Mouse (Mus musculus) granulocyte monocyte progenitor cell, adult 5-6 weeks (primary cell): ENCODE measurements at regions not wholly inside any gene's neighbourhood (a gene's known extent, or its start where the extent isn't known, plus 50 kb on each side); places are given as distances from the start of the nearest gene placed in this dataset.

Experiments
- ATAC-seq: replicated peaks from 2 replicates; pipeline ENCODE4 v1.8.0; 2016; ENCODE audit warnings: mild to moderate bottlenecking, moderate TSS enrichment, inconsistent platforms; ENCODE audit not compliant: poor library complexity, severe bottlenecking

- no peak for ATAC-seq
Observed at GRCm38 (mm10) chr3:149209260-149209659, 218.9 kb upstream of the Adgrl2 start.

- no peak for ATAC-seq
Observed at GRCm38 (mm10) chr3:149203451-149203850, 213.1 kb upstream of the Adgrl2 start.

GRCm38 (mm10) chr3:149196477-149197185, 206.3 kb upstream of the Adgrl2 start:
- ATAC-seq, result no peak

- ATAC-seq, result peak; percentile 92
Observed at GRCm38 (mm10) chr3:149190856-149191576, 200.7 kb upstream of the Adgrl2 start.

GRCm38 (mm10) chr3:149184136-149184551, 193.8 kb upstream of the Adgrl2 start:
- ATAC-seq, result no peak

- no peak for ATAC-seq
Observed at GRCm38 (mm10) chr3:149182095-149182494, 191.7 kb upstream of the Adgrl2 start.

- ATAC-seq, result no peak
Observed at GRCm38 (mm10) chr3:149180129-149180528, 189.8 kb upstream of the Adgrl2 start.

GRCm38 (mm10) chr3:149179486-149180116, 189.2 kb upstream of the Adgrl2 start:
- ATAC-seq, result no peak

GRCm38 (mm10) chr3:149178891-149179290, 188.5 kb upstream of the Adgrl2 start:
- ATAC-seq, result no peak

GRCm38 (mm10) chr3:149174689-149175390, 184.5 kb upstream of the Adgrl2 start:
- ATAC-seq, result no peak

- peak; percentile 67 for ATAC-seq
Observed at GRCm38 (mm10) chr3:149173537-149173936, 183.2 kb upstream of the Adgrl2 start.

- no peak for ATAC-seq
Observed at GRCm38 (mm10) chr3:149171766-149172165, 181.4 kb upstream of the Adgrl2 start.

- peak; percentile 79 for ATAC-seq
Observed at GRCm38 (mm10) chr3:149170191-149170590, 179.8 kb upstream of the Adgrl2 start.

GRCm38 (mm10) chr3:149169442-149169841, 179.1 kb upstream of the Adgrl2 start:
- no peak for ATAC-seq

- no peak for ATAC-seq
Observed at GRCm38 (mm10) chr3:149167997-149168396, 177.6 kb upstream of the Adgrl2 start.

- no peak for ATAC-seq
Observed at GRCm38 (mm10) chr3:149164804-149165203, 174.4 kb upstream of the Adgrl2 start.

GRCm38 (mm10) chr3:149163591-149163990, 173.2 kb upstream of the Adgrl2 start:
- ATAC-seq, result no peak

GRCm38 (mm10) chr3:149160833-149161232, 170.5 kb upstream of the Adgrl2 start:
- ATAC-seq, result no peak

- ATAC-seq, result no peak
Observed at GRCm38 (mm10) chr3:149157381-149157780, 167.0 kb upstream of the Adgrl2 start.

- no peak for ATAC-seq
Observed at GRCm38 (mm10) chr3:149152312-149152711, 162.0 kb upstream of the Adgrl2 start.

GRCm38 (mm10) chr3:149150796-149151195, 160.4 kb upstream of the Adgrl2 start:
- ATAC-seq, result peak; percentile 22; the same call in 1 of the 2 replicates
